Mouse (Mus musculus) common myeloid progenitor, adult 5-6 weeks (primary cell): ENCODE measurements around the gene Atp8a2. TPM values are rescaled to one million over a fixed set of nuclear protein-coding genes. Genes with fewer than 3 reads are reported as not detected.
A peak's percentile ranks its signal among the peaks of the same experiment; 100 is the strongest.

Source experiments
- ATAC-seq: replicated peaks from 2 replicates; pipeline ENCODE4 v1.8.0; 2016; ENCODE audit warnings: low read depth, mild to moderate bottlenecking, moderate TSS enrichment, inconsistent platforms; ENCODE audit not compliant: poor library complexity, severe bottlenecking
- total RNA-seq: library from RNA; stranded (forward); fragments of 200-1000, 187-1606 nt; gene quantifications from 2 replicates; pipeline ENCODE4 v1.2.3, GENCODE M21; 2017

Atp8a2 gene
- total RNA-seq, 1 experiment from 2014 or later, result 2.4 TPM

DNA sequence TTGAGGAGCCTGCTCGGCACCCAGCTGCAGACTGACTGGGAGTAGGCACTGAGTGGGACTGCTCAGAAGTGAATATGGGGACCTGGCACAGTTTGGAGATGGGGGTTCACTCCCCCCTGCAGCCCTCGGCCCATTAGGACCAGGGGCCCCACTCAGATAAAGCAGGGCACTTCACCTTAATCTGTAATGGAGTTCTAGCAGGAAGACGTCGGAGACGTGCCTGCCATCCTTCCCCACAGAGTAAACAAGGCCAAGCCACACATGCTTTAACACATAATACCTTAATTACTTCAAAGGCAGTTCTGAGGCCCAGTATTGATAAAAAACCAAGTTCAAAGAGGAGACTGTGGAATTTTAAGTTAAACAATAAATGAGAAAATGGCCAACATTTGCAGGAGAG lies 510.8 kb downstream of the Atp8a2 start:
- no peak for ATAC-seq

GRCm38 (mm10) chr14:59685343-59685742 lies 511.6 kb downstream of the Atp8a2 start:
- no peak for ATAC-seq

- no peak for ATAC-seq
Measured at GRCm38 (mm10) chr14:59681906-59682305, 515.1 kb downstream of the Atp8a2 start.

- ATAC-seq, result no peak
Measured at GRCm38 (mm10) chr14:59677598-59678003, 519.4 kb downstream of the Atp8a2 start.

GRCm38 (mm10) chr14:59675330-59675729 lies 521.6 kb downstream of the Atp8a2 start:
- no peak for ATAC-seq

- no peak for ATAC-seq
Measured at GRCm38 (mm10) chr14:59674556-59674955, 522.4 kb downstream of the Atp8a2 start.

DNA sequence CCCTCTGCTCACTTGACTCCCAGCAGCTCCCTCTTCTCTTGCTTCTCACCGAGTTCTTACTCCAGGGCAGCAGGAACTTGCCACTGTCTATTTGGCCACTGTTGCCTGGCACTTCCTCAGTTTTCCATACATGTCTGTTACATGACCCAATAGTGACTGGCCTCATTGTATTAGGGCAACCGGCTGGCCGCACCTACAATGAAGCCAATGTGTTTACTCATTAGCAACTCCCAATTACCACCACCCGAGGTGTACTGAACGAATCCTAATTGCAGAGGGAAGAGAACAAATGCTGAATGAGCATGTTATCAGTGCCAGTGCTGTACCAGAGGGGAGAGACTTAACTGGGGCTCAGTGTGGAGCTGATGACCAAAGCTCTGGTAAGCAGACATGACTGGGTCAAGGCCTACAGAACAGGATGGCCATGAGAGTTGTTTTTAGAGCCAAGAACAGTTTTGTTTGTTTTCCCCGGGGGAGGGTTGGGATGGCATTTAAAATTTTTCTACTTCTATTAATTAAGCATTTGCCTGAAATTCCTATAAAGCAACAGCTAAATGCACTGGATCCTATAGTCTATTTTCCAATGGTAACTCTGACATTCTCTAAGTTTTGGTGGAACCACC lies 524.0 kb downstream of the Atp8a2 start:
- no peak for ATAC-seq

DNA sequence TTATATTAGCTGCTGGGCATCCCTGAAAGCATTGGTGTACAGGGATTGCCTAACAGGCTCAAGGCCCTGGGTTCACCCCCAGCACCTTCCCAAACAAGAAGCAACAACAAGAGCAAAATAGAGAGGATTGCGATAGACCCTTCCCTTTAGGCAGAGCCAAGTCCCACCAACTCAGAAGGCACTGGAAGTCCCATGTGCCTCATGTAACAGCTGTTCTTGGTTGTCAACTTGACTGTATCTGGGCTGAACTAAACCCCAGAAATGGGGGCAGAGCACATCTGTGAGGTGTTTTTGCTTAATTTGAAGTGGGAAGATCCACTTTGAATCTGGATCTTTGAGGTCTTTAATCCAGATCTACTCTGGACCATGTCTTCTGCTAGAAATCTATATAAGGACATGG lies 539.9 kb downstream of the Atp8a2 start:
- ATAC-seq, result no peak

DNA sequence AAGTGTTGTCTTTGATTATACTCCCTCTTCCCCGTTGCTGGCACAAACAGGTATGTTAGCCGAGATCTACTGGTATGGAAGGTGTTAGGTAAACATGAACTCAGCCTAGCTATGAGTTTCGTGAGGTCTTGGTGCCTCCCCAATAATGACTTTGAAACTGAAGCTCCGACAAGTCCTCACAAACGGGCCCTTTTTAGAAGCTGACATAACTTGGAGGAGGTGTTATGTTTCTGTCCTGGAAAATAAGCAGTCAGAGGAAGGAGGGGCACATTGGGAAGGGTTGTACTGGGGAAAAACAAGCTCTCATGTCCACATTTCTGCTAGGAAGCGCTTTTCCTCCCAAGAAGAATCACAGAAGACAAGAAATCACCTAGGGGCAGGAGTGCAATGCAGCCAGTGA lies 540.4 kb downstream of the Atp8a2 start:
- no peak for ATAC-seq

DNA sequence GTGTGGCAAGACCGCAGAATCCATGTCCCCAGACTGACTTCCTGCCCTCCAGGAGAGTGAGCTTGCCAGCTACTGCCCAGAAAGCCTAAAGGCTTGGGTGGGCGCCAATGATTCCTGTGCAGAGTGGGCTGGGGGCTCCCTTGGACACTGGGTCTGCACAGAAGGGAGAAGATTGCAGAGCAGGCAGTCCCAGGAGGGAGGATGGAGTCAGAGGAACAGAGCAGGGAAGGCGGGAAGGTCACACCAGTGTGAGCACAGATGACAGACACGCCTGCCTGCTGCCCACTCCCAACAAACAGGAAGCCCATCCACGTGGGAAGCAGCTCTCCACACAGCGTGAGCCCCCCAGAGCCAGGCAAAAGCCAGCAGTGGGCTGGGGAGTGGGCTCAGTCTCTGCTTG lies 547.6 kb downstream of the Atp8a2 start:
- ATAC-seq, result no peak

- no peak for ATAC-seq
Measured at GRCm38 (mm10) chr14:59648611-59649010, 548.4 kb downstream of the Atp8a2 start.

GRCm38 (mm10) chr14:59646826-59647697 lies 549.9 kb downstream of the Atp8a2 start:
- no peak for ATAC-seq

- no peak for ATAC-seq
Measured at GRCm38 (mm10) chr14:59644896-59645295, 552.1 kb downstream of the Atp8a2 start.

- no peak for ATAC-seq
Measured at GRCm38 (mm10) chr14:59644166-59644565, 552.8 kb downstream of the Atp8a2 start.

DNA sequence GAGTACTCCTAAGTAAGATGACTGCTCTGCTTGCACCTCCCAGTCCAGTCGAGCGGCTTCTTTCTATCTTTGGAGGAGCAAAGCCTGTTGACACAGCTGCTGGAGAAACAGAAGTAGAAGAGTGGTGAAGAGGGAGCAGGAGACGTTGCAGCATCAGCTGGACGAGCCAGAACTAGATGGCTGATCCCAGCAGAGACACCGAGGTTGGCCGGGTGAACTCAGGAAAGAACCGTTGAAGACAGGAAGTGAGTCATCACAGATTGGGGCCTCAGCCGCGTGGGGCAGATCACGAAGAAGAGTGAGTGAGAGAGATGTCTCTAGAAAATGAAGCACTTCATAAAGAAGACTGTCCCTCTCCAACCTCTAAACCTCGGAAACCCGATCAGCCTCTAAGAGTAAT lies 553.4 kb downstream of the Atp8a2 start:
- peak; percentile 73 for ATAC-seq

DNA sequence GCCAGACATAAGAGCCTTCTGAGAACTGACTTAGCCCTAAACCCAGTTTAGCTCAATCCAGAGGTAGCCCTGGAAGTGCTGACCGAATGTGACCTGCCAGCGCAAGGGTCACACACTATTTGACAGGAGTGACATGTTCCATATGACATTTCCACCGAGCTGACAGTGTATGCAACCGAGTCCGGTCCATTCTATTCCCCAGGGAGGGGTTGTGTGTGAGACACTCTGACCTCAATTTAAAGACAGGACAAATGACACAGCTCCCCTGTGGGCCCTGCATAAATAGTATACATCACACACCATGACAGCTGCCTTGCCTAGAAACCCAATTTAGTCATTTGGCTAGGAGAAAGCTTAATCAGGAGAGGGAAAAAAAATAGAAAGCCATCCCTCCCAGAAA lies 555.1 kb downstream of the Atp8a2 start:
- no peak for ATAC-seq

GRCm38 (mm10) chr14:59638906-59639703 lies 557.9 kb downstream of the Atp8a2 start:
- ATAC-seq, result no peak

GRCm38 (mm10) chr14:59633988-59634387 lies 563.0 kb downstream of the Atp8a2 start:
- no peak for ATAC-seq

GRCm38 (mm10) chr14:59633295-59633898 lies 563.6 kb downstream of the Atp8a2 start:
- ATAC-seq, result no peak

GRCm38 (mm10) chr14:59632067-59632466 lies 564.9 kb downstream of the Atp8a2 start:
- peak; percentile 56 for ATAC-seq
